Mouse (Mus musculus): Measurements from ENCODE around the gene Itpk1.
"Not testable (repeated sequence)": the region's sequence is repeated elsewhere in the genome, so short reads cannot be mapped to it uniquely, and the experiment has no call there.

Itpk1 gene

DNA sequence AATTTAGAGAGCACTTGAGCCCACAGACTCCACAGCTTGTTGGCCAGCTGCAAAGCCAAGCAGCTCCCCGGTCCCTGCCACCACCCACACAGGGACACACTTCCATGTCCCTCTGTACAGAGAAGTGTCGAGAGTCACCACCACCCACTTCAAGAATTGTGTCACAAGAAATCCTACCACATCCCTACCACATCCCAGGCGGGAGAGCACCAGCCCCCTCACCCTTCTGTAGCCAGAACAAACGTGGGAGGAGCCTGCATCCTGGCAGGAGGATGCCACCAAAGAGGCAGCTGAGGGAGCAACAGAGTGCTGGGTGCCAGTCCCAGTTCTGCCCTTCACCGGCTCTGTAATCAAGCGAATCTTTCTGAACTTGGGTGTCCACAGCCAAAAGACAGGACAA lies 51.7 kb downstream of the Itpk1 start:
- DNase-seq = no peak

DNA sequence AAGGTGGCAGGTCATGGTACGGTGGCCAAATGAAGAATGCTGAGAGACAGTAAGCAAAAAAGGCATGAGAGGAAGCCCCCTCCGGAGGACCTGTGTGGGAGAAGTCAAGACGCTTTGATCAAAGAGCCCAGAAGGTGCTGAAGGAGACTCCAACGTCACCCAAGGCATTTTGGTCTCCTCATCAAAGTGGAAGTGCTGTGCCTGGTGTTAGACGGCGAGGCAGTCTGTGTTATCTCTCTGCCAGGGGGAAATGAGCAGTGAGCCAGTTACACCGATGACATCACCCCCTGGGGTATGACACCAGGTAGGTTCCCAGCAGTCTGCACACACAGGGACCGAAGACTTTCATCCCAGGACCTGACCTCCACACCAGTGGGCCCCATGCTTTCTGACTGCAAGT lies 52.3 kb downstream of the Itpk1 start:
- DNase-seq = peak; percentile 44

DNA sequence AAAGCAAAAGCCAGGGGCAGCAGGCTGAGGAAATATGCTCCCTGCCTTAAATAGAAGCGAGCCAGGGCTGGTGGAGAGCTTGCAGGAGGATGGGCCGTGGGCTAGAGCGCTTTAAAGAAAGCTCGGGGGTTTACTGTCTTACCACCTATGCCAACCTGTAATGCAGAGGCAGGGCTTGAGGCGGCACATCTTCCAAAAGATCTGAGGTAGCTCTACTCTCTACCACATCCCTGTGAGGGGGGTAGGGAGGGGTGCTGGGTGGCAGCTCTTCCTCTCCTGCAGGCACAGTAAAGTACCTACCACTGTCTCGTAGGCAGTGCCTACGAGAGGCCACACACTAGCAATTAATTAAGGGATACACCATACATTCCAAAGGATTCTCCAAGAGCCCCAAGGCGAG lies 52.9 kb downstream of the Itpk1 start:
- DNase-seq = peak; percentile 63

DNA sequence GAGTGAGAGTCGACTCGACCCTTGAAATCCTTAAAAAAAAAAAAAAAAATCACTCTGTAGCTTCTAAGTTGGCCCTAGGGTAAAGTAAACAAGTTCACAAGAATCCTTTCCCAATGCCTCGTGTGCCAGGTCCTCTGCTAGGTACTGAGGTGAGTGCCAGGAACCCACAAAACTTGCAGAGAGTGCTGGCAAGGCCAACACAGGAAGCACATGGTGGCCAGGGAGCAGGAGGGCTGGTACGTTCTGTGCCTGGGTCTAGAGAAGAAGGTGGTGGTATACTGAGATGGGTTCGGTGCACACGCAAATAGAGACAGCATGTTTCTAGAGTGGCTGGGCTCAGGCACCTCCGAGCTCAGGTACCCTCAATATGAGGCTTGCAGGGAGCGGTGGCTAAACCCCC lies 53.3 kb downstream of the Itpk1 start:
- DNase-seq = no peak

DNA sequence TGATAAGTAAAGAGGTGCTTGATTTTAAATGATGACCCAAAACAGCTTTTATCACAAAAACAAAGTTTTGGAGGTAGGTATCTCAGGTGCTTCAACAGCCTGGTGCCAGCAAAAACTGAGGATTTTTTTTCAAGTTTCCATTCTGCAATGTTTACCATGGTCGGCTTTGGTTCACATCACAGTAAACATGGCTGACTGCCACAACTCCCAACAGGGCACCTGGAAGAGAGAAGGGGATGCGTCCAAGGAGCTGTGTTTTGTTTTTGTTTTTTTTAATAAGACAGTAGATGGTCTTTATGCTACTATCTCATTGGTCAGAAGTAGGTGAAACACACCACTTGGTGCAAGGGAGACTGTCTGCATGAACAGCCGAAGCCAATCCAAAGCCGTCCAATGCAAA lies 54.1 kb downstream of the Itpk1 start:
- no peak for DNase-seq

DNA sequence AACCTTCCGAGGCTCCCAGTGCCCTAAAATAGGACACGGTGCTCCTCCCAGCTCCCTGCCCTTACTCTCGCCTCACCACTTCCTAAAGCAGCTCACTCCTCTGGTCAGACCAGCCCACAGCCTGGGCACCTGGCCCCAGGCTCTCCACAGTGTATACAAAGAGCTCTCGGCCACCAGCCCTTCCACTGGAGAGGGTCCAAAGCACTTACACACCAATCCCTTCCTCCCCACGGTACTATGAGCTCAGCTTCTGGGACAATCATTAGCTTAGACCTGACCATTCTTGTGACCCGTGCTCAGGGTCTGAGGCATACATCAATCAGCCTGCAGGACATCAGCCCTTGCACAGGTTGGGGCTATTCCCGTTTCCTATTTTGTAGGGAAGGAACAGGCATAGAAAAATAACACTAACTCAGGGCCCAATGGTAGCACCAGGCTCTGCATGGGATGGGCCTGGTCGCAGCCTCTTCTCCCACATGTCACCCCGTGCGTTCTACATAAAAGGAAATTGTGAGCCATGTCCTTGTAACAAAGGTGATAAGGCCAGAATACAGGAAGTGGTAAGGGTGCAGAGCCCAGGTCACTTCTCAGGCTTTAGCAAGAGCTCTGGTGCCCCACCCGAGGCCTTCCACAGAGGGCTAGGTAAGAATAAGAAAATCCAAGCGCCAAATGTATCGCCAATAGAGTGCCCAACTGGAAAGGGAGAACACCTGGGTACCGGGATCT lies 56.7 kb downstream of the Itpk1 start:
- no peak for DNase-seq

DNA sequence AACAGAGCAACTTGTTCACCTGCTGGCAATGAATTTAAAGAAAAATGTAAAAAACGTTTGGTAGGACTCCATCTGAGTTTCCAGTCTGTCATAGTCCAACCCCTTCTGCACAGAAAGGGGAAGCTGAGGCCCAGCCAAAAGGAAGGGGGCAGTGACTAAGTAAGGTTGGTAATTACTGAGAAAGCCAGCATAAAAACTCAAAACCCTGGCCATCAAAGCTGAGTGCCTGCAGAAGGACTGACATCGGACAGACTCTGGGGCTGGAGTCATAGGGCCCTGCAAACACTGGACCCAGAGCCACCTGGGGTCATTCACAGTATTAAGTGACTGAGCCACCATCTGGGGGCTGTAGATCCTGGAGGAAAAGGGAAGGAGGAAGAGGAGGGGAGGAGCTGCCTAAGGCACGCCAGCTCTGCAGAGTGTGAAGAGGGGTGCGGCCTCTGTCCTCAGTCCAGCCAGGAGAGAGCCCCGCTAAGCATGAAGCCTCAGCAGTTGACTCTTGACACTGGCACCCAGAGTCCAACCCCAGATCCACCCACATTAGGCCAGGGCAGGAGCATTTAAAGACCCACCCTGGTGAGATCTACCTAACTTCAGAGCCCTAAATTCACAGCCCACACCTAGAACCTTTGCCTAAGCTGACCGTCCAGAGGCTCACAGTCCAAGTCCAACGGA lies 58.0 kb downstream of the Itpk1 start:
- DNase-seq = no peak

DNA sequence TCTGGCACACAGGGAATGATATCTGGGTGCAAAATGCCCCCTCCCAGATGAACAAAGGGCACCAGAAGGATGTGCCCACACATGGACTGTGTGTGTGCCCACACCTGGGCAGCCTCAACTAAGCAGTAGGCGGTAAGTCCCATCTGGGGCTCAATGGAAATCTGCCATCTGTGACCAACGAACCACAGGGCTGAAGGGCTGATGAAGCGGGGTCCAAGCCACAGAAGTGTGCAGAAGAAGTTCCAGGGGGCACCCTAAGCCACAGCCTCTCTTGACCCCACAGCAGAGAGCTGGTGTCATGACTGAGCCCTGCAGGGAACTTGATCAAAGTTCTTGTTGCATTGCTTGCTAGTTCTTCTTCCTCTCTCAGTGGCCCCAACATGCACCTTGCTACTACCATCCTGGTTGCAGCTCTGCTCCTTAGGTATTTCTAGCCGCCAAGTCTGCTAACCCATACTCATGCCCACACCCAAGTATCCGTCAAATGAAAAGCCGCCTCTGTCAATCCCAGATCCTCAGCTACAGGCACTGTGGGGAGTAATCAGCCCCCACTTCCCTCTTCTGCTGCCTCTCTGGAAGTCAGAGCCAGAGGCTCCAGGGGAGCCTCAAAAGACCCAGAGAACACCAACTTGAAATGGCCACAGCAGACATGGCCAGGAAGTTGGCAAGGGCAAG lies 58.7 kb downstream of the Itpk1 start:
- DNase-seq = no peak

DNA sequence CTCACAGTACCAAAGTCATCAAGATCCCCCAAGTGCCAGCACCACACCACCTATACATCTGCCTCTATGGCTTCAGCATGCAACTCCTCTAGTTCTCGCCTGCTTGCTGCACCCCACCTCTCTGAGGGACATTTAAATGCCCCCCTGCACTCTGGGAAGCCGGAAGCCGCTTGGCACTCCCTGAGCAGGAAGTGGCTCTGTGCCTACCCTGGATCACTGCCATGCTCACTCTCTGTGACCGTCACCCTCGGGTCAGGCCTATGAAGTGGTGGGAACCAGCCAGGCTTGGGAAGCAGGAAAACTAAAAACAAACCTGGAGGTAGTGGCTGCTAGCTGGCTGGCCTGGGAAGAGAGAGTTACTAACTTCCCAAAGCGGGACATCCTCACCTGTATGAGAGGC lies 61.4 kb downstream of the Itpk1 start:
- DNase-seq = peak; percentile 53

DNA sequence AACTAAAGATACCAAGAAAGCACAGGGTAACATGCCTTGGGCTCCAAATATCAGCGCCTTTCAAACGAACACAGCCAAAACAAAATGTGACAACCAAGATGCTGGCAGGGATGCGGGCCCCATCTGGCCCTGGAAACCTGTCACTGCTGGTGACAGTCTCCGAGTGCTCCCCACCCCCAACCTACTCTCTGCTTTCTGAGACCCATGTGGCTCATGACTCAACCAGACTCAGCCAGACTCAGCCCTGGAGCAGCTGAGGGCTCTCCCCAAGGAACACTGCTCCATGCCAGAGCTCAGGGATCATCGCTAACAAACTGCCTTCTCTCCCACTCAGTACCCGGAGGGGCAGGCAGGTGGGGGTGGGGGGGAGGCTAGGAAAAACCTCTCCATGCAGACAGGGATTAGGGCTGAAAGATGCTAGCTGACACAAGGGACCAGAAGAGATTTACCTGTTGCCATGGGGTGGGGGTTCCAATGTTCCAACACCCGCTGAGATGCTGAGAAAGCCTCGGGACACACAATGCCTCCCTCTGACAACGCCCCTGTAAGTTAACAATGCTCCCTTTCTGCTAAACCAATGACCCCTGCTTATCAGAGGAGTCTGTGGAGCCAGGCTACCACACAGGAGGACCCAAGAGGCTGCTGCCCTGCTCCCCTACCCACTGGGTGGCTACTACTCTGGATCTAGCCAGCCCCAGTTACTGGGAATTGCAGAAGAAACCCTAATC lies 64.1 kb downstream of the Itpk1 start:
- no peak for DNase-seq

DNA sequence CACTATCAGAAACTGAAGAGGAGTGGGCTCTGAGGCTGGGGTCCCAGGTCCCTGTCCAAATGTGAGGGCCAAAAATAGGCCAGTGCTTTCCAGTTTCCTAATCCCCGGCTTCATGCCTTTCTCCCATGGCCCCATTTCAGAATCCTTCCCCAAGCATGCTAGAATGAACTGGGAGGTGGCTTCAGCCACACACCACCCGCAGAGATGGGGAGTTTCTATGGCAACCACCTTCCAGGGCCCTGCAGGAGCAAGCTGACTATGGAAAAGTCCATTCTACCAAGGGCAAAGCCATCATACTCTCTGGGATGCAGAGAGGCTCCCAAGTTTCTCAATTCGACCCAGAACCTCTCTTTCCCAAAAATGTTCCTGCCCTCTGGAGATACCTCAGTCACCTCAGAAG lies 65.9 kb downstream of the Itpk1 start:
- DNase-seq = no peak

DNA sequence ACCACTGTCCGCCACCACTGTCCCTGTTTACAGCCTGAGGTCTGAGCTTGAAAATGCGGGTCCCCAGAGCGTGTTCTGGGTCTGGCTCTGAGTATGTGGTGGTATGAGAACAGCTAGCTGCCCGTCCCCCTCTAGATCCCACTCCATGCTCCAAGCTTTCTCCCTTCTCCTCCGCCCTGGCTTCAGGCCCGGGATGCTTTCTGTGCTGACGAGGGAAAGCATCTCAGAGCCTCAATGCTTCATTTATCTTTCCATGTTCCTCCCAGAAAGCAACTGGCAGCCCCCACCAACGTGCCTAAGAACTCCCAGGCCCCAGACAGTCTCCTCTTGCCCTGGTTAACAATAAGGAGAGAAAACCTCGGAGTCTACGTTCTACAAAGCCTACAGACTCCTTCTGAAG lies 67.5 kb downstream of the Itpk1 start:
- no peak for DNase-seq

DNA sequence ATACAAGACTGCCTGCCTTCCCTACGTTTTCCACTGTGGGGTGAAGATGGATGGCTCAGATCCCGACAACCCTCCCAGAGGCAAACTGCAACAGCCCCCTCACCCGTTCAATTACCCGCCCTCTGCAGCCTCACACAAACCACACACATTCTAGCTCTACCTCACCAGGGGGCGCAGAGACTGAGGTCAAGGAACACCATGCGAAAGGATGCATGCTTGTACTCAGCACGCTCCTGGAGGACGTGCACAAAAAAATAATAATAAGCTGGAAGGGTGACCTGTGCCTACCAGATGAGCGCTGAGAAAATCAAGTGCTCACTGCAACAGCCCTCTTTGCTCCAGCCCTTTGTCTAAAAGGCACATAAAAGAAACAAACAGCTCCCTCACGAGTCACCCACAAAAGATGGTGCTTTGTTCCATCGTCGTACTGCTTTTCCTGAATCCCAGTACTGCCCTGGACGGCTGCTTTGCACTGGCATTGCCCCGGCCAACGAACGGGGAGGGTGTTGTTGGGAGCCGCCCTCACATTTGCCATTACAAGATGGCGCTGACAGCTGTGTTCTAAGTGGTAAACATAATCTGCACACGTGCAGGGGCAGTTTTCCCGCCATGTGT lies 70.2 kb downstream of the Itpk1 start:
- no peak for DNase-seq

DNA sequence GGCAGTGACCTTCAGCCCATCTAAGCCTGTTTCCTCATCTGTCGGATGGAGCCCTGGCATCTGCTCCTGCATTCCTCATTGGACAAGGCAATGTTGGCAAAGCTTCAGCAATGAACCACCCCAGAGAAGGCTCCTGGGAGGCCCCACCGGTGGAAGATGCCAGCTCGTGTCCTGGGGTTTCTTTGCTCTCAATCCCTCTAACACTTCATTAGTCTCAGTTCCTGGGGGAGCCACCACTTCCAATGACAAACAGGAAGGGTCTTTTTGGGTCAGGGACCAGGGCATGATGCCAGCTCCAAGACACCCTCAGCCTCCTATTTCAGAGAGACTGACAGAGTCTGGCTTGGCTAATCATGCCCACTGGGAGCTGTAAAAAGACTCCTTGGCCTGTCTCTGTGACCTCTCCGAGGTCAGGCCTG lies 71.6 kb downstream of the Itpk1 start:
- DNase-seq = no peak

DNA sequence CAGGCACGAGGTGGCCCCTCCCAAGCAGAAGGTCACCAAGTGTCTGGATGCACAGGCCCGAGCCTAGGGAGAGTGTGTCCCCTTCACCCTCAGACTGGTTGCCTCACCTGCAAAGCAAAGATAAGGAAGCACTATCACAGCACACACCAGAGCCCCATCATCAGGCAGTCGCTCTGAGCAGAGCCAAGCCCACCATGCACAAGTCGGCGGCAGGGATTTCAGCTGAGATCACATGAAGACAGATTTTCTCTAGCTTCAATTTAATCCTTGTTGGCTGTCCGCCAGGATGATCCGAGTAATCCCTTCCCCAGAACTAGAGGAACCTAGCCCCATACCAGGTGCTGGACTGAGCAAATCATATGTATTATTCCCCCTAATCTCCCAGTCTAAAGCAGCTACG lies 73.0 kb downstream of the Itpk1 start:
- DNase-seq = no peak

DNA sequence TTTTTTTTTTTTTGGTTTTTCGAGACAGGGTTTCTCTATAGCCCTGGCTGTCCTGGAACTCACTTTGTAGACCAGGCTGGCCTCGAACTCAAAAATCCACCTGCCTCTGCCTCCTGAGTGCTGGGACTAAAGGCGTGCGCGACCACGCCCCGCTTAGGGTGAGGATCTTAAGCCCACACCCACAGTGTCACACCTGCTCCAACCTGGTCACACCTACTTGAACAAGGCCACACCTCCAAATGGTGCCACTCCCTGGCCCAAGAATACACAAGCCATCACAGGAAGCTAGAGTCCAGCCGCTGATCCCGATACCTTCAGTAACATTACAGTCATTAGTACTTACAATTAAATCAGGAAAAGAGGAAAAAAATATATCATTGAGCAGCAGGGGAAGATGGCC lies 74.3 kb downstream of the Itpk1 start:
- DNase-seq = not testable (repeated sequence)

DNA sequence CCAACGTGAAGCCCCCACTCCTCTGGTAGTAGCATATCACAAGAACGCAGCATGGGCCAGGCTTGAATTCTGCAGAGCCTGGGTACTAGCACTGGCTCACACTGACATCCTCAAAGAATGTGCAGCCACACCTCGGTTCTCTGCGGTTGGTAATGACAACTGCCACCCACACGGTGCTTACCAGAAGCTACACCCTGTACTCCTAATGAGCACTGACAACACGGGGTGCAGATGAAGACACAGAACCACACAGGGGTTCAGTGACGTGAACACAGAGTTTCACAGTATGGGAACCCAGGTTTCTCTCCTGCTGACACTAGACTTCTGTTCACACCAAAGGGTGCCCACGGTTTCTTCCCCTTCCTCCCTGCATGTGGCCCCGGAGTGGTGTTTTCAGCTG lies 76.5 kb downstream of the Itpk1 start:
- DNase-seq = peak; percentile 42

DNA sequence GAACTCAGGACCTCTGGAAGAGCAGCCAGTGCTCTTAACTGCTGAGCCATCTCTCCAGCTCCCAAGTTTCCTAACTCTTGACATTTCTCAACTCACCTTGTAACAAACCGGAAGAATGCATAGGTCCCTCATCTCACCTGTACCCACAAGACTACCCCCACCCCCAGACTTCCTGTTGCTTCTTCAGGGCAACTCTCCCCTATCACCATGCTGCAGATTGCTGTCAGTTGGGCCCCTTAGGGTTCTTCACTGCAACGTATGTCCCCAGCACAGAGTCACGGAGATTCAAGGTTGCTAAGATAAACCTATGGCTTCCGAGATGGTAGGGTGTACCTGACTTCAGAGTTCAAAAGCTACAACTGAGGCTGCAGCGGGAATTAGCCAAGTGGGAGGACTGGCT lies 77.2 kb downstream of the Itpk1 start:
- DNase-seq = peak; percentile 48

DNA sequence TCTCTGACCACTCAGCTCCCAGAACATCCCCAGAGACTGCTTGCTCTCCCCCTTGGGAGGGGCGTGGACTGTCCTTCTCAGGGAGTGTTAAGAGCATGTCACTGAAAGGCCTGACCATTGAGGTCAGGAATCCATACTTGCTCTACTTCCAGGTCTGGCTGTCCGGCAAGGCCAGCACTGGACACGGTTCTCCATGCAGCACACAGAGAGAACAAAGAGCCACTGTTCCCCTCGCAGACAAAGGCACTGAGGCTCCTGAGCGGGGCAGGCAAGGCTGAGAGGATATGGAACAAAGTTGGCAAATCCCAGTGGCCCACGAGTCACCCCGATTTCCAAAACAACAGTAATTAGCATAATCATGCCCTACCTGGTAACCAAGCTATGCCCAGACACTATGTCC lies 77.9 kb downstream of the Itpk1 start:
- DNase-seq = no peak

DNA sequence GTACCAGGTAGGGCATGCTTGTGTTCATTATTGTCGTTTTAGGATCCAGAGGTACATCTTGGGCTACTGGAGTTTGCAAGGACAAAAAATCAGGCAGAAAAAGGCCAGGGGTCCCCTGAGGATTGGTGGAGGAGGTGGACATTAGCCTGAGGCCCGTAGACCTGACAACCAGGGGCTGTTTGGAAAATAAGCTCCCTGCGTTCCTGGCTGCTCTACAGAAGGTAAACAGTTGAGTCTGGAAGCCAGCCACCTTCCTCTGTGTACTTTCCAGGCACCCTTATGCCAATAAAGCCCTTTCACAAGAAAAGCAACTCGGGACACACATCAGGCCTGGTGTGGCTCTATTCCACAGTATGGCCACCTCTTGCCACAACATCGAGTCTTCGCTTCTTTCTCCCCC lies 79.0 kb downstream of the Itpk1 start:
- no peak for DNase-seq

DNA sequence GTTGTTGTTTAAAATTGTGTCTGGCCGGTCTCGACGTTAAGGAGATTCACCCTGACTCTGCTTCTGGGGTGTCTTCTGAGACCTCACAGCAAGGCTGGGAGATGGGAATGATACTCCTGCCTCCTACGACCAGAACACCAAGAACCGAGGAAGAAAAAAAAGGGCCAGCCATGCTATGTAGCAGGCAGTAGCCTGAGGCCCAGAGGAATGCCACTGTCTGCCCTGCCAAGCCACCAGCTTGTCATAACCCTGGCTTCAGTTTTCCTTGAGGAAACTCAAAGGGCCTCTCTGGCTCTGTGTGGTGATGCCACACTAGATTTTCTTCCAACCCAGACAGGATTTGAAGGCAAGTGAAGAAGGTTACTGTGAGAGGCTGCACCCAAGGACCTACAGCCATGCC lies 79.6 kb downstream of the Itpk1 start:
- DNase-seq = no peak

DNA sequence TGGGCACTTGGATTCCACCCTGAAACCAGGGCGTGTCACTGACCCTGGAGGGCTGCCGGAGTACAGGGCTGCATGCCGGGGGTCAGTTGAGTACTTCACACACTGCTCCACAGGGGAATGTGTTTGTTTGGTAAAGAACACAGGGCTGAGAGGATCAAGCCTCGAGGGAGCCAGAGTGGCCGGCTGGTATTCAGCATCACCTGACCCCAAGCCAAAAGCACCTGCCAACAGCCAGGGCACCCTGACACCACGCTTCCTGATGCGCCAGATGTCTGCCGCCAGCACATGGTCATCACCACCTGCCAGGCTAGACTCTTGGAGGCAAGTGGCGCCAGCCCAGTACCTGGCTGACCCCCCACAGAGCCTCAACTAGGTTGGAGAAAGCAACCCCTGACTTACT lies 80.9 kb downstream of the Itpk1 start:
- DNase-seq = no peak

DNA sequence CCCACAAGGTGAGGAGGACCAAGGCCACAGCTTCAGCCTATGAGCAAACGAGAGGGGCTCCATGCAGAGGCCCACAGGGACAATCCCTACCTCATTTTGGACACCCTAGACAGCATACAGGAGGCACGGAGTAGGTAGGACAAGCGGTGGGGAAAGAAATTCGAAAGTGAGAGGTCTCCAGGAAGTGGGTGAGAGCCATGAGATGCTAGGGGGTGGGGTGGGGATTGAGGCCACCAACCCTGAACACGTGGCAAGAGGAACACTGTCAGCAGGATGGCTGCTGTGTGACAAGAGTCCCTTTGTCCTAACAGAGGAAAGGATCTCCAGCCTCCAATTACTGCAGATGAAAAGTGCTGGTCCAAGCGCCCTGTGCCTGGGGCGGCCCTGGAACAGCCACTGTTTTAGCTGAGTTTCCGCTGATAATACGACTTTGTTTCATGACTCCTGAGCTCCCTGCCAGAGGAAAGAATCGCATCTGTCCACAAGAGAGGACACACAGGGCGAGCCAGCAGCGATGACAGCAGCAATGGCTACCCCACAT lies 82.4 kb downstream of the Itpk1 start:
- no peak for DNase-seq

All from thymus, postnatal 25 days (tissue).